21 mouse cellular contexts compared by ENCODE assay signal in genomic region chr5:127281186-127281585, GRCm38 (mm10). TPM values are rescaled to one million over a fixed set of nuclear protein-coding genes. Genes with fewer than 3 reads are reported as not detected.
DNase-seq lines count a peak whose midpoint lies in the region; ATAC-seq lines count a peak whose summit lies in the region.
"Had no signal": no experiment of that assay in that cellular context is flagged by ENCODE, and none has a peak within 500 bp of the region (broad histone marks: within the 10 kb centered on the region; RNA-seq: fewer than 3 reads in every experiment).

No protein-coding gene starts in this region.

- H3K27me3 ChIP-seq in heart, embryonic 10.5 days (ENCODE audit: insufficient read depth, poor library complexity, severe bottlenecking): no peaks in the 10 kb centered on the region
- no peaks in the 10 kb centered on the region for H3K27me3 ChIP-seq in heart, embryonic 12.5 days (replicated peaks)
- no peaks in the 10 kb centered on the region for H3K27me3 ChIP-seq in midbrain, embryonic 11.5 days (ENCODE audit: control insufficient read depth, insufficient read depth, low read length)
- H3K27me3 ChIP-seq in midbrain, embryonic 16.5 days (ENCODE audit: control insufficient read depth, insufficient read depth, low read depth, low read length): no peaks in the 10 kb centered on the region
- H3K27me3 ChIP-seq: embryonic facial prominence, embryonic 13.5 days; embryonic facial prominence, embryonic 15.5 days; forebrain, embryonic 12.5 days had no signal

- peak overlapping the region; percentile 62 for H3K27ac ChIP-seq in heart, embryonic 10.5 days
- no peak overlapping the region for H3K27ac ChIP-seq in heart, embryonic 12.5 days (ENCODE audit: poor library complexity, severe bottlenecking)
- H3K27ac ChIP-seq in midbrain, embryonic 11.5 days (ENCODE audit: low read depth, low read length): no peak overlapping the region
- H3K27ac ChIP-seq in midbrain, embryonic 16.5 days (ENCODE audit: low read length): no peak overlapping the region
- H3K27ac ChIP-seq: embryonic facial prominence, embryonic 13.5 days; embryonic facial prominence, embryonic 15.5 days; forebrain, embryonic 10.5 days; forebrain, embryonic 12.5 days had no signal

- DNase-seq in heart, embryonic 10.5 days (ENCODE audit: low spot score): no peak
- peak; percentile 69 for DNase-seq in midbrain, embryonic 11.5 days (ENCODE audit: low spot score, missing footprints)
- DNase-seq: adrenal gland, adult 2 months; adrenal gland, postnatal 10 days; adrenal gland, postnatal 25 days; cerebellum, adult 11 months; cerebellum, adult 18-20 months; cerebellum, adult 8-10 months; cerebellum, adult 9-11 months; cerebellum, postnatal 14 days; cerebellum, postnatal 36 days; embryo, embryonic 11 days had no signal

- H3K36me3 ChIP-seq in heart, embryonic 10.5 days: no peaks in the 10 kb centered on the region
- H3K36me3 ChIP-seq in heart, embryonic 12.5 days: no peaks in the 10 kb centered on the region
- no peaks in the 10 kb centered on the region for H3K36me3 ChIP-seq in midbrain, embryonic 11.5 days (ENCODE audit: control insufficient read depth, insufficient read depth, low read length)
- H3K36me3 ChIP-seq in midbrain, embryonic 16.5 days (ENCODE audit: control insufficient read depth, insufficient read depth, low read length): no peaks in the 10 kb centered on the region
- H3K36me3 ChIP-seq: embryonic facial prominence, embryonic 15.5 days; forebrain, embryonic 12.5 days had no signal

- WGBS in heart, embryonic 10.5 days: 55% methylated on average over 4 of the region's 4 CpGs
- 65% methylated on average over 4 of the region's 4 CpGs for WGBS in heart, embryonic 12.5 days
- WGBS in midbrain, embryonic 11.5 days: 78% methylated on average over 4 of the region's 4 CpGs
- WGBS in midbrain, embryonic 16.5 days: 76% methylated on average over 4 of the region's 4 CpGs

- peaks cover 20% of the 10 kb centered on the region; the same call in 1 of the 2 replicates for H3K4me1 ChIP-seq in heart, embryonic 10.5 days
- H3K4me1 ChIP-seq in heart, embryonic 12.5 days (replicated peaks): peaks cover 21% of the 10 kb centered on the region
- H3K4me1 ChIP-seq in midbrain, embryonic 11.5 days (ENCODE audit: control insufficient read depth, insufficient read depth, low read length): peaks cover 4% of the 10 kb centered on the region
- H3K4me1 ChIP-seq in midbrain, embryonic 16.5 days (ENCODE audit: control insufficient read depth, insufficient read depth, low read length): peaks cover 6% of the 10 kb centered on the region; the same call in 1 of the 2 replicates
- H3K4me1 ChIP-seq: embryonic facial prominence, embryonic 15.5 days had no signal

- no peaks in the 10 kb centered on the region for H3K9me3 ChIP-seq in heart, embryonic 10.5 days
- no peaks in the 10 kb centered on the region for H3K9me3 ChIP-seq in heart, embryonic 12.5 days (replicated peaks)
- H3K9me3 ChIP-seq in midbrain, embryonic 11.5 days (ENCODE audit: control insufficient read depth, low read length): no peaks in the 10 kb centered on the region
- no peaks in the 10 kb centered on the region for H3K9me3 ChIP-seq in midbrain, embryonic 16.5 days (replicated peaks; ENCODE audit: control insufficient read depth, low read length, poor library complexity, severe bottlenecking)
- H3K9me3 ChIP-seq: embryonic facial prominence, embryonic 13.5 days; embryonic facial prominence, embryonic 15.5 days; forebrain, embryonic 10.5 days; forebrain, embryonic 12.5 days had no signal

- H3K4me2 ChIP-seq in heart, embryonic 12.5 days: no peak overlapping the region
- H3K4me2 ChIP-seq in midbrain, embryonic 11.5 days: no peak overlapping the region
- H3K4me2 ChIP-seq in midbrain, embryonic 16.5 days (ENCODE audit: low read length): no peak overlapping the region
- H3K4me2 ChIP-seq: embryonic facial prominence, embryonic 13.5 days; embryonic facial prominence, embryonic 15.5 days; forebrain, embryonic 12.5 days had no signal

- no peak overlapping the region for H3K9ac ChIP-seq in heart, embryonic 12.5 days
- no peak overlapping the region for H3K9ac ChIP-seq in midbrain, embryonic 11.5 days (ENCODE audit: low read length)
- H3K9ac ChIP-seq in midbrain, embryonic 16.5 days (ENCODE audit: low read depth, low read length): no peak overlapping the region
- H3K9ac ChIP-seq: embryonic facial prominence, embryonic 13.5 days; embryonic facial prominence, embryonic 15.5 days; forebrain, embryonic 12.5 days had no signal

- no peak for ATAC-seq in heart, embryonic 12.5 days (ENCODE audit: insufficient number of reproducible peaks, low FRiP score)
- ATAC-seq in midbrain, embryonic 11.5 days (ENCODE audit: low FRiP score): no peak
- ATAC-seq in midbrain, embryonic 16.5 days: no peak
- ATAC-seq: forebrain, embryonic 14.5 days; forebrain, embryonic 16.5 days had no signal

- H3K4me3 ChIP-seq in heart, embryonic 10.5 days: no peak overlapping the region
- H3K4me3 ChIP-seq in heart, embryonic 12.5 days: no peak overlapping the region
- no peak overlapping the region for H3K4me3 ChIP-seq in midbrain, embryonic 11.5 days (ENCODE audit: low read depth, low read length)
- H3K4me3 ChIP-seq in midbrain, embryonic 16.5 days (ENCODE audit: low read depth, low read length): no peak overlapping the region
- H3K4me3 ChIP-seq: embryonic facial prominence, embryonic 13.5 days; embryonic facial prominence, embryonic 15.5 days; erythroblast, embryonic 14.5 days; forebrain, embryonic 10.5 days; forebrain, embryonic 12.5 days had no signal

RNA-seq across cellular contexts. Expression of gene Tmem132c, which starts 39.6 kb away (rescaled TPM):
- polyA plus RNA-seq in heart, embryonic 10.5 days (2016; fragmentation: Nextera tagmentation; extraction: Ambion mirVana): 6.3 and 11.9 TPM in 2 replicates
- polyA plus RNA-seq in heart, embryonic 12.5 days (2016; fragmentation: Nextera tagmentation; extraction: Ambion mirVana): 3.4 and 3.6 TPM in 2 replicates
- polyA plus RNA-seq in midbrain, embryonic 11.5 days (2014; fragmentation: Nextera tagmentation; extraction: Ambion mirVana): 15.0 and 16.3 TPM in 2 replicates
- 11.8 and 12.7 TPM in 2 replicates for polyA plus RNA-seq in midbrain, embryonic 16.5 days (2015; fragmentation: Nextera tagmentation; extraction: Ambion mirVana)
- polyA plus RNA-seq: erythroblast, embryonic 14.5 days had no signal
